Mouse (Mus musculus): ENCODE measurements around the gene Npy4r.

The Npy4r gene

GRCm38 (mm10) chr14:34120016-34120910 lies 32.0 kb downstream of the Npy4r start:
- no peak for DNase-seq (ENCODE audit: low spot score in 2 of 2)

- DNase-seq (ENCODE audit: low spot score in 2 of 2), result no peak
Measured at GRCm38 (mm10) chr14:34119046-34119723, 33.1 kb downstream of the Npy4r start.

- no peak for DNase-seq (ENCODE audit: low spot score in 2 of 2)
Measured at GRCm38 (mm10) chr14:34114311-34114710, 38.0 kb downstream of the Npy4r start.

GRCm38 (mm10) chr14:34107594-34107993 lies 44.7 kb downstream of the Npy4r start:
- no peak for DNase-seq (ENCODE audit: low spot score in 2 of 2)

- DNase-seq (ENCODE audit: low spot score in 2 of 2), result no peak
Measured at GRCm38 (mm10) chr14:34106389-34107062, 45.8 kb downstream of the Npy4r start.

GRCm38 (mm10) chr14:34104892-34105291 lies 47.4 kb downstream of the Npy4r start:
- peak; percentile 35 to 60 for DNase-seq (ENCODE audit: low spot score in 2 of 2)

- no peak for DNase-seq (ENCODE audit: low spot score in 2 of 2)
Measured at GRCm38 (mm10) chr14:34103855-34104254, 48.4 kb downstream of the Npy4r start.

GRCm38 (mm10) chr14:34102601-34103000 lies 49.7 kb downstream of the Npy4r start, which contains the start of gene A630023A22Rik:
TSS of gene A630023A22Rik (minus strand) at chr14:34102754.
- no peak for DNase-seq (ENCODE audit: low spot score in 2 of 2)

GRCm38 (mm10) chr14:34096161-34096560 lies 56.1 kb downstream of the Npy4r start:
- DNase-seq (ENCODE audit: low spot score in 2 of 2), result no peak

Data from frontal cortex, postnatal 36 days (tissue).